Mouse (Mus musculus): ENCODE results near the gene F11r. TPM values are rescaled to one million over a fixed set of nuclear protein-coding genes. Genes with fewer than 3 reads are reported as not detected.

Gene F11r
- polyA plus RNA-seq, 1 experiment from 2014 or later = 10.1 TPM

GRCm38 (mm10) chr1:171440025-171440725, 2.8 kb downstream of the F11r start:
- 57% methylated on average over 9 of the region's 9 CpGs for WGBS
- Histone ChIP-seq H3K9ac (replicated peaks) (no peak overlapping the region), H3K4me2 (replicated peaks) (no peak overlapping the region), H3K27me3 (peaks cover 61% of the 10 kb centered on the region), H3K4me3 (no peak overlapping the region), H3K9me3 (peaks cover 5% of the 10 kb centered on the region), H3K27ac (replicated peaks) (no peak overlapping the region), H3K36me3 (no peaks in the 10 kb centered on the region), H3K4me1 (peaks cover 10% of the 10 kb centered on the region; the same call in 1 of the 2 replicates)
- ATAC-seq (ENCODE audit: low FRiP score, low read depth) = no peak

- Histone ChIP-seq H3K27ac (replicated peaks) (no peak overlapping the region), H3K9me3 (peaks cover 5% of the 10 kb centered on the region), H3K4me3 (no peak overlapping the region), H3K9ac (replicated peaks) (no peak overlapping the region), H3K4me1 (peaks cover 10% of the 10 kb centered on the region; the same call in 1 of the 2 replicates), H3K27me3 (peaks cover 49% of the 10 kb centered on the region), H3K36me3 (no peaks in the 10 kb centered on the region), H3K4me2 (replicated peaks) (no peak overlapping the region)
- 67% methylated on average over 7 of the region's 7 CpGs for WGBS
- ATAC-seq (ENCODE audit: low FRiP score, low read depth) = no peak
Observed at GRCm38 (mm10) chr1:171441466-171442412, 4.4 kb downstream of the F11r start.

- Histone ChIP-seq H3K9me3 (peaks cover 5% of the 10 kb centered on the region), H3K4me2 (replicated peaks) (no peak overlapping the region), H3K36me3 (no peaks in the 10 kb centered on the region), H3K9ac (replicated peaks) (no peak overlapping the region), H3K4me3 (no peak overlapping the region), H3K27me3 (peaks cover 43% of the 10 kb centered on the region), H3K4me1 (peaks cover 9% of the 10 kb centered on the region; the same call in 1 of the 2 replicates), H3K27ac (replicated peaks) (no peak overlapping the region)
- 59% methylated on average over 8 of the region's 8 CpGs for WGBS
- no peak for ATAC-seq (ENCODE audit: low FRiP score, low read depth)
Observed at GRCm38 (mm10) chr1:171442413-171442760, 5.1 kb downstream of the F11r start.

- WGBS = 84% methylated on average over 5 of the region's 5 CpGs
- ATAC-seq (ENCODE audit: low FRiP score, low read depth) = no peak
- Histone ChIP-seq H3K4me1 (no peaks in the 10 kb centered on the region), H3K4me3 (no peak overlapping the region), H3K4me2 (replicated peaks) (no peak overlapping the region), H3K27me3 (peaks cover 16% of the 10 kb centered on the region), H3K36me3 (no peaks in the 10 kb centered on the region), H3K27ac (replicated peaks) (no peak overlapping the region), H3K9me3 (peaks cover 5% of the 10 kb centered on the region), H3K9ac (replicated peaks) (no peak overlapping the region)
Observed at GRCm38 (mm10) chr1:171445050-171445449, 7.7 kb downstream of the F11r start.

GRCm38 (mm10) chr1:171446854-171447253, 9.5 kb downstream of the F11r start:
- no peak for ATAC-seq (ENCODE audit: low FRiP score, low read depth)
- Histone ChIP-seq H3K9ac (replicated peaks) (no peak overlapping the region), H3K9me3 (peaks cover 5% of the 10 kb centered on the region), H3K36me3 (no peaks in the 10 kb centered on the region), H3K4me1 (no peaks in the 10 kb centered on the region), H3K27ac (replicated peaks) (no peak overlapping the region), H3K4me3 (no peak overlapping the region), H3K4me2 (replicated peaks) (no peak overlapping the region), H3K27me3 (0 out of 2 replicates have a peak, but pooled peaks cover under 1% of the 10 kb centered on the region)
- WGBS = 80% methylated on average over 7 of the region's 7 CpGs

- H3K9me3 ChIP-seq = peaks cover 5% of the 10 kb centered on the region
- no peak overlapping the region for H3K9ac ChIP-seq (replicated peaks)
- H3K27ac ChIP-seq (replicated peaks) = no peak overlapping the region
- H3K4me1 ChIP-seq = no peaks in the 10 kb centered on the region
- H3K27me3 ChIP-seq = no peaks in the 10 kb centered on the region
- WGBS = 74% methylated on average over 10 of the region's 10 CpGs
- no peaks in the 10 kb centered on the region for H3K36me3 ChIP-seq
- no peak for ATAC-seq (ENCODE audit: low FRiP score, low read depth)
- H3K4me3 ChIP-seq = no peak overlapping the region
- H3K4me2 ChIP-seq (replicated peaks) = no peak overlapping the region
Observed at GRCm38 (mm10) chr1:171447692-171448091, 10.4 kb downstream of the F11r start.

GRCm38 (mm10) chr1:171450062-171450461, 12.7 kb downstream of the F11r start:
- no peaks in the 10 kb centered on the region for H3K27me3 ChIP-seq
- no peaks in the 10 kb centered on the region for H3K4me1 ChIP-seq
- no peak overlapping the region for H3K9ac ChIP-seq (replicated peaks)
- no peak overlapping the region for H3K4me2 ChIP-seq (replicated peaks)
- H3K4me3 ChIP-seq = no peak overlapping the region
- H3K9me3 ChIP-seq = no peaks in the 10 kb centered on the region
- ATAC-seq (ENCODE audit: low FRiP score, low read depth) = no peak
- WGBS = 89% methylated on average over 11 of the region's 11 CpGs
- no peaks in the 10 kb centered on the region for H3K36me3 ChIP-seq
- H3K27ac ChIP-seq (replicated peaks) = no peak overlapping the region

GRCm38 (mm10) chr1:171451001-171451400, 13.7 kb downstream of the F11r start:
- Histone ChIP-seq H3K4me1 (no peaks in the 10 kb centered on the region), H3K36me3 (no peaks in the 10 kb centered on the region), H3K4me2 (replicated peaks) (no peak overlapping the region), H3K27ac (replicated peaks) (no peak overlapping the region), H3K27me3 (no peaks in the 10 kb centered on the region), H3K9ac (replicated peaks) (no peak overlapping the region), H3K4me3 (no peak overlapping the region), H3K9me3 (no peaks in the 10 kb centered on the region)
- WGBS = 88% methylated on average over 10 of the region's 10 CpGs
- ATAC-seq (ENCODE audit: low FRiP score, low read depth) = no peak

GRCm38 (mm10) chr1:171452522-171452921, 15.2 kb downstream of the F11r start:
- Histone ChIP-seq H3K27me3 (no peaks in the 10 kb centered on the region), H3K9ac (replicated peaks) (no peak overlapping the region), H3K4me3 (no peak overlapping the region), H3K36me3 (no peaks in the 10 kb centered on the region), H3K9me3 (no peaks in the 10 kb centered on the region), H3K27ac (replicated peaks) (no peak overlapping the region), H3K4me2 (replicated peaks) (no peak overlapping the region), H3K4me1 (no peaks in the 10 kb centered on the region)
- WGBS = 78% methylated on average over 5 of the region's 5 CpGs
- ATAC-seq (ENCODE audit: low FRiP score, low read depth) = no peak

- Histone ChIP-seq H3K4me1 (no peaks in the 10 kb centered on the region), H3K27ac (replicated peaks) (no peak overlapping the region), H3K27me3 (no peaks in the 10 kb centered on the region), H3K4me2 (replicated peaks) (no peak overlapping the region), H3K4me3 (no peak overlapping the region), H3K9ac (replicated peaks) (no peak overlapping the region), H3K36me3 (no peaks in the 10 kb centered on the region), H3K9me3 (no peaks in the 10 kb centered on the region)
- WGBS = 88% methylated on average over 5 of the region's 5 CpGs
- no peak for ATAC-seq (ENCODE audit: low FRiP score, low read depth)
Observed at GRCm38 (mm10) chr1:171452923-171453322, 15.6 kb downstream of the F11r start.

GRCm38 (mm10) chr1:171454926-171455325, 17.6 kb downstream of the F11r start:
- no peak for ATAC-seq (ENCODE audit: low FRiP score, low read depth)
- no peaks in the 10 kb centered on the region for H3K27me3 ChIP-seq
- H3K4me2 ChIP-seq (replicated peaks) = no peak overlapping the region
- no peaks in the 10 kb centered on the region for H3K36me3 ChIP-seq
- H3K4me1 ChIP-seq = peaks cover 4% of the 10 kb centered on the region
- H3K4me3 ChIP-seq = no peak overlapping the region
- no peak overlapping the region for H3K9ac ChIP-seq (replicated peaks)
- H3K27ac ChIP-seq (replicated peaks) = no peak overlapping the region
- WGBS = 84% methylated on average over 6 of the region's 6 CpGs
- no peaks in the 10 kb centered on the region for H3K9me3 ChIP-seq

GRCm38 (mm10) chr1:171457568-171457967, 20.2 kb downstream of the F11r start:
- Histone ChIP-seq H3K36me3 (no peaks in the 10 kb centered on the region), H3K27ac (replicated peaks) (no peak overlapping the region), H3K4me3 (no peak overlapping the region), H3K4me1 (peaks cover 12% of the 10 kb centered on the region), H3K27me3 (no peaks in the 10 kb centered on the region), H3K9me3 (no peaks in the 10 kb centered on the region), H3K9ac (replicated peaks) (no peak overlapping the region), H3K4me2 (replicated peaks) (no peak overlapping the region)
- no peak for ATAC-seq (ENCODE audit: low FRiP score, low read depth)
- 100% methylated on average over 1 of the region's 1 CpGs for WGBS
